Mouse (Mus musculus): Measurements from ENCODE around the gene Arhgap22. TPM values are rescaled to one million over a fixed set of nuclear protein-coding genes. Genes with fewer than 3 reads are reported as not detected.

The Arhgap22 gene
- polyA plus RNA-seq (2017; shearing (Covaris generic)) = not detected

DNA sequence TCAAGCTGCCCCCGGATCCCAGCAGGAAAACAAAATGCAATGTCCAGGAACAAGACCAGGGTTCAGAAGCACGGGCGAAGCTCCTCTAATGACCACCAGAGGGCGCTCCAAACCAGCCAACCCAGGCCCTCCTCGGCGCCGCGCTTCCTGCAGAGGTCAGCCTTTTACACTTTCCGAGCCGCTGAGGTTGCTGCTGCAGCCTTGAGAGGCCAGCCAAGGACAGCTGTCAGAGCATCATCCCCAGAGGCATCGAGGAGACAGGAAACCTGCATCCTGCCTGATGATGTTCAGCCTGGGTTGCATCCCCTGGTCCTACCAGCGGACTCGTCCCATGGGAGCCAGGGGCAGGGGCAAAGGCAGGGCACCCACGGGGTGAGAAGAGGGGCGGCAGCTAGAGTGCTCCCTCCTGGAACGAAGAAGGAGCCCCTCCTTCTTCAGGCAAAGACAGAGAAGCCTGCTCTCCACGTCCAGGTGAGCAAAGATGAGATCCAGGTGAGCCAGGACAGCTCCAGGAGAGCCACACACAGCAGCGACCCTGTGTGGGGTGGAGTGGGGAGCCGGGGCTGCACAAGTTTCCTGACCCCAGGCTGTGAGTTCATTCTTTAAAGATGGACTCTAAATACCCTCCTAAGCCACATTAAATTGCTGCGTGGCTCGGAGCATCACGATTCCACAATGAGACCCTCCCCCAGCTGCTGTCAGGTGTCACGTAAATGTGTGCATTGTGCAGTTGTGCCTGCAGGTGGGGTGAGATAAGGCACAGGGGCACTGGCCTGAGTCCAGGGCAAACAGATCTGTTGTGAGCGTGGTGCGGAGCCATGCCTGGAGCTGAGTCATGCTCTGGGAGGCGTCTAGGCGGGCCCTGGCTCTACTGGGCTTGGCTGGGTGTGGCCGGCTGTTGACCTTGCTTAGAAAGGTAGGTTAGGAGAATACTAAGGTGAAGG lies at the start of gene Arhgap22:
TSS of gene Arhgap22 (plus strand) at position 204 of the 944 bp plus-strand sequence.

DNA sequence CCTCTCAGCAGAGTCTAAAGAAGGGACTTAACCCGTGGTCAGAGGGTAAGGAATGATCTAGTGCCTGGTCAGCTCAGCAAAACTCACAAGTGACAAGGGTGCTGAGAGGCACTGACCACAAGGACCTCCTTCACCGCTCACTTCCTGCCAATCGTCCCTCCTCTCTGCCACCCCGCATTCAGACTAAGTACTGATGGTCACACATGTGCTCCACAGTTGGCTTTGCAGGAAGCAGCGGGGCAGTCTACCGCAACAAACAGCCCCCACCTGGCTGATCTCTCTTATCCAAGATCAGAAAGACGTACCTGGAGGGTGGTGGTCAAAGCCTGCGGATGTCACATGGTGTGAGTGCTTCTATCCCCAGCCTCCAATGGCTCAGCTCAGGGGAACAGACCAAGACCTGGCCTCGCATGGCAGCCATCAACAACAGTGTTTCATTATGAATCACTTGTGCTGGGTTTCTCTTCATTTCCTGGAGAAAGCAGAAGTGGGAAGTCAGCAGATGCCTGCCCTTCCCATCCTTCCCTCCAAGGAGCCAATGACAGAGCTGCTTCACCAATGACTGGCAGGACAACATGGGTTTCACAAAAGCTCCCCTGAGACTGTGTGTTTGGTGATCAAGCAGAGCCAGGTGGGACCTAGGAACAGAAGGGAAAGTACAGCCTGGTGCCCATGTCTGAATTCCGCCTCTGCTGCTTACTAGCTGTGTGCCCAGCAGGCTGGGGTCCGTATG lies 28.6 kb upstream of the Arhgap22 start, which contains the start of gene Wdfy4:
TSS of gene Wdfy4 (minus strand) at position 441 of the 733 bp plus-strand sequence.

Other genes with a start within 250 kb of the Arhgap22 start
- gene Lrrc18, start 222.6 kb upstream of the Arhgap22 start, polyA plus RNA-seq (2017; shearing (Covaris generic)) = not detected
- gene Wdfy4, start 28.5 kb upstream of the Arhgap22 start, polyA plus RNA-seq (2017; shearing (Covaris generic)) = 0.07 TPM
- 5.5 TPM for gene Mapk8, start 233.1 kb downstream of the Arhgap22 start, polyA plus RNA-seq (2017; shearing (Covaris generic))

Data from effector memory CD4-positive, alpha-beta T cell, adult 7 months (primary cell).